In the genomic region with DNA sequence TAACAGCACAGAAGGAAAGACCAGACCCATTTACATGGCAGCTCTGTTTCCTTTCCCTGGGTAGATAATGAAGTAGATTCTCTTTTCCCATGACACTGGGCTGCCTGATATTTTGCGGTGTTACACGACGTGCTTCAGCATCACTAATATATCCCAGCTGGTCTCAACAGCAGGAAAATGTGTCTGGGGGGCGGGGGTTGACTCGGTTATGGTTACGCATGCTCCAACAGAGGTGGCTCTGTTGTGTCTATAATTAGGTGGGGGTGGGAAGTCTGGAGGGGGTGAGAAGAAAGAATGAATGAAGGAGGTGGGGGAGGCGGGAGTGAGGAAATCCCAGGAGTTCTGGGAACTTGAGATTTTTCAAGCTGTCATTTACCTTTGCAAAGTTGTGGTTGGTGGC, we compare ENCODE assay signal across 16 mouse cellular contexts.
DNase-seq lines count a peak whose midpoint lies in the region; ATAC-seq and TF ChIP-seq lines count a peak whose summit lies in the region.
"Had no signal": no experiment of that assay in that cellular context is flagged by ENCODE, and none has a peak within 500 bp of the region (broad histone marks: within the 10 kb centered on the region; RNA-seq: fewer than 3 reads in every experiment).

No protein-coding gene starts in this region.

- H3K36me3 ChIP-seq in midbrain, embryonic 12.5 days, result no peaks in the 10 kb centered on the region
- no peaks in the 10 kb centered on the region for H3K36me3 ChIP-seq in midbrain, embryonic 10.5 days
- no peaks in the 10 kb centered on the region for H3K36me3 ChIP-seq in forebrain, embryonic 16.5 days (ENCODE audit: control insufficient read depth, insufficient read depth)
- H3K36me3 ChIP-seq in limb, embryonic 11.5 days (ENCODE audit: control insufficient read depth, insufficient read depth, low read length), result no peaks in the 10 kb centered on the region
- no peaks in the 10 kb centered on the region for H3K36me3 ChIP-seq in neural tube, embryonic 15.5 days
- no peaks in the 10 kb centered on the region for H3K36me3 ChIP-seq in intestine, embryonic 16.5 days (ENCODE audit: control insufficient read depth, insufficient read depth, low read length)
- no peaks in the 10 kb centered on the region for H3K36me3 ChIP-seq in stomach, postnatal 0 days (ENCODE audit: control insufficient read depth, insufficient read depth, low read length)
- H3K36me3 ChIP-seq: embryonic facial prominence, embryonic 12.5 days had no signal

- DNase-seq in midbrain, embryonic 10.5 days (ENCODE audit: low spot score), result no peak
- DNase-seq in limb, embryonic 11.5 days (ENCODE audit: low spot score), result peak; percentile 48
- no peak for DNase-seq in left cerebral cortex, postnatal 10 days (ENCODE audit: extremely low spot score in 1 of 2, low spot score in 2 of 2)
- no peak for DNase-seq in stomach, postnatal 0 days (ENCODE audit: low spot score)
- DNase-seq: cerebellum, adult 11-12 months; heart, adult 2 months; heart, postnatal 14 days; kidney, adult 18-20 months; lung, adult 2 months; right cerebral cortex, postnatal 4 days; thymus, postnatal 36 days had no signal

- no peak for TF ChIP-seq CTCF in stomach, postnatal 0 days (IDR thresholded peaks at IDR 0.05; ENCODE audit: low read depth)

- no peak overlapping the region for H3K9ac ChIP-seq in midbrain, embryonic 12.5 days (replicated peaks)
- no peak overlapping the region for H3K9ac ChIP-seq in forebrain, embryonic 16.5 days (replicated peaks; ENCODE audit: low read depth, low read length)
- no peak overlapping the region for H3K9ac ChIP-seq in limb, embryonic 11.5 days (ENCODE audit: low read length)
- H3K9ac ChIP-seq in neural tube, embryonic 15.5 days (replicated peaks), result no peak overlapping the region
- H3K9ac ChIP-seq in intestine, embryonic 16.5 days (ENCODE audit: low read depth, low read length), result no peak overlapping the region
- no peak overlapping the region for H3K9ac ChIP-seq in stomach, postnatal 0 days (ENCODE audit: low read length)
- H3K9ac ChIP-seq: embryonic facial prominence, embryonic 12.5 days had no signal

- H3K4me2 ChIP-seq in midbrain, embryonic 12.5 days (replicated peaks), result no peak overlapping the region
- H3K4me2 ChIP-seq in forebrain, embryonic 16.5 days (ENCODE audit: low read length), result no peak overlapping the region
- H3K4me2 ChIP-seq in limb, embryonic 11.5 days (ENCODE audit: low read depth, severe bottlenecking), result no peak overlapping the region
- no peak overlapping the region for H3K4me2 ChIP-seq in neural tube, embryonic 15.5 days
- no peak overlapping the region for H3K4me2 ChIP-seq in intestine, embryonic 16.5 days (ENCODE audit: low read depth, low read length)
- H3K4me2 ChIP-seq in stomach, postnatal 0 days (replicated peaks; ENCODE audit: low read depth), result no peak overlapping the region
- H3K4me2 ChIP-seq: embryonic facial prominence, embryonic 12.5 days had no signal

- WGBS in midbrain, embryonic 12.5 days, result 54% methylated on average over 7 of the region's 7 CpGs
- WGBS in midbrain, embryonic 10.5 days, result 69% methylated on average over 7 of the region's 7 CpGs
- WGBS in forebrain, embryonic 16.5 days, result 43% methylated on average over 7 of the region's 7 CpGs
- WGBS in limb, embryonic 11.5 days, result 16% methylated on average over 7 of the region's 7 CpGs
- 19% methylated on average over 7 of the region's 7 CpGs for WGBS in neural tube, embryonic 15.5 days
- 49% methylated on average over 7 of the region's 7 CpGs for WGBS in intestine, embryonic 16.5 days
- whole genome bisulfite sequencing in stomach, postnatal 0 days, result 49% methylated on average over 7 of the region's 7 CpGs

- intact Hi-C loops in left cerebral cortex, postnatal 10 days (cut with DNase I), result no loop called here

- H3K27ac ChIP-seq in midbrain, embryonic 12.5 days (replicated peaks), result no peak overlapping the region
- H3K27ac ChIP-seq in midbrain, embryonic 10.5 days (replicated peaks), result no peak overlapping the region
- no peak overlapping the region for H3K27ac ChIP-seq in forebrain, embryonic 16.5 days (ENCODE audit: low read length)
- no peak overlapping the region for H3K27ac ChIP-seq in limb, embryonic 11.5 days (replicated peaks; ENCODE audit: low read depth, low read length)
- no peak overlapping the region for H3K27ac ChIP-seq in neural tube, embryonic 15.5 days (replicated peaks)
- no peak overlapping the region for H3K27ac ChIP-seq in intestine, embryonic 16.5 days (ENCODE audit: low read length)
- H3K27ac ChIP-seq in stomach, postnatal 0 days (replicated peaks), result no peak overlapping the region
- H3K27ac ChIP-seq: embryonic facial prominence, embryonic 12.5 days; heart, adult 2 months had no signal

- peaks cover 19% of the 10 kb centered on the region for H3K4me1 ChIP-seq in midbrain, embryonic 12.5 days
- H3K4me1 ChIP-seq in midbrain, embryonic 10.5 days, result peaks cover 29% of the 10 kb centered on the region
- peaks cover 7% of the 10 kb centered on the region; the same call in 1 of the 2 replicates for H3K4me1 ChIP-seq in forebrain, embryonic 16.5 days (replicated peaks; ENCODE audit: control insufficient read depth, insufficient read depth, low read length)
- peaks cover 7% of the 10 kb centered on the region for H3K4me1 ChIP-seq in limb, embryonic 11.5 days (ENCODE audit: control insufficient read depth, insufficient read depth, low read length)
- H3K4me1 ChIP-seq in neural tube, embryonic 15.5 days, result peaks cover 10% of the 10 kb centered on the region
- H3K4me1 ChIP-seq in intestine, embryonic 16.5 days (ENCODE audit: control insufficient read depth, insufficient read depth, low read length), result no peaks in the 10 kb centered on the region
- no peaks in the 10 kb centered on the region for H3K4me1 ChIP-seq in stomach, postnatal 0 days (replicated peaks; ENCODE audit: control insufficient read depth, insufficient read depth)

- no peaks in the 10 kb centered on the region for H3K27me3 ChIP-seq in midbrain, embryonic 12.5 days
- H3K27me3 ChIP-seq in midbrain, embryonic 10.5 days (ENCODE audit: low read depth, poor library complexity, severe bottlenecking), result no peaks in the 10 kb centered on the region
- 0 out of 2 replicates have a peak, but pooled peaks cover 2% of the 10 kb centered on the region for H3K27me3 ChIP-seq in forebrain, embryonic 16.5 days (replicated peaks; ENCODE audit: control insufficient read depth, insufficient read depth, low read length)
- no peaks in the 10 kb centered on the region for H3K27me3 ChIP-seq in limb, embryonic 11.5 days (ENCODE audit: control insufficient read depth, insufficient read depth, low read length)
- no peaks in the 10 kb centered on the region for H3K27me3 ChIP-seq in neural tube, embryonic 15.5 days (replicated peaks)
- no peaks in the 10 kb centered on the region for H3K27me3 ChIP-seq in intestine, embryonic 16.5 days (replicated peaks; ENCODE audit: control insufficient read depth, insufficient read depth, low read length)
- no peaks in the 10 kb centered on the region for H3K27me3 ChIP-seq in stomach, postnatal 0 days (ENCODE audit: control insufficient read depth, insufficient read depth, low read length)
- H3K27me3 ChIP-seq: embryonic facial prominence, embryonic 12.5 days had no signal

- no peaks in the 10 kb centered on the region for H3K9me3 ChIP-seq in midbrain, embryonic 12.5 days
- no peaks in the 10 kb centered on the region for H3K9me3 ChIP-seq in midbrain, embryonic 10.5 days (replicated peaks)
- no peaks in the 10 kb centered on the region for H3K9me3 ChIP-seq in forebrain, embryonic 16.5 days (ENCODE audit: control insufficient read depth, low read length)
- no peaks in the 10 kb centered on the region for H3K9me3 ChIP-seq in limb, embryonic 11.5 days (ENCODE audit: control insufficient read depth, low read length)
- H3K9me3 ChIP-seq in neural tube, embryonic 15.5 days (replicated peaks), result no peaks in the 10 kb centered on the region
- no peaks in the 10 kb centered on the region for H3K9me3 ChIP-seq in intestine, embryonic 16.5 days (ENCODE audit: control insufficient read depth, low read length)
- H3K9me3 ChIP-seq in stomach, postnatal 0 days (ENCODE audit: control insufficient read depth, low read length), result no peaks in the 10 kb centered on the region
- H3K9me3 ChIP-seq: embryonic facial prominence, embryonic 12.5 days had no signal

- H3K4me3 ChIP-seq in midbrain, embryonic 12.5 days, result no peak overlapping the region
- H3K4me3 ChIP-seq in midbrain, embryonic 10.5 days, result no peak overlapping the region
- no peak overlapping the region for H3K4me3 ChIP-seq in forebrain, embryonic 16.5 days (replicated peaks; ENCODE audit: low read length)
- H3K4me3 ChIP-seq in limb, embryonic 11.5 days (ENCODE audit: low read depth, low read length), result no peak overlapping the region
- no peak overlapping the region for H3K4me3 ChIP-seq in neural tube, embryonic 15.5 days (replicated peaks)
- H3K4me3 ChIP-seq in intestine, embryonic 16.5 days (ENCODE audit: low read length), result no peak overlapping the region
- no peak overlapping the region for H3K4me3 ChIP-seq in stomach, postnatal 0 days (ENCODE audit: low read depth, low read length)
- H3K4me3 ChIP-seq: embryonic facial prominence, embryonic 12.5 days; heart, adult 2 months had no signal

- peak; percentile 81 for ATAC-seq in midbrain, embryonic 12.5 days (ENCODE audit: low FRiP score, low read depth)
- ATAC-seq in forebrain, embryonic 16.5 days, result peak; percentile 47; the same call in 1 of the 2 replicates
- ATAC-seq in limb, embryonic 11.5 days (ENCODE audit: insufficient number of reproducible peaks, low FRiP score, low TSS enrichment, low read depth), result peak; percentile 57; the same call in 1 of the 2 replicates
- peak; percentile 47; the same call in 1 of the 2 replicates for ATAC-seq in neural tube, embryonic 15.5 days (ENCODE audit: low FRiP score)
- no peak for ATAC-seq in intestine, embryonic 16.5 days
- no peak for ATAC-seq in stomach, postnatal 0 days (ENCODE audit: low FRiP score, low TSS enrichment)

- TF ChIP-seq EP300 in stomach, postnatal 0 days (optimal IDR thresholded peaks at IDR 0.05), result no peak

Comparison
In these comparisons a context has a peak if more than half of its experiments do, and no peak if none do; other contexts are left out.
1. ATAC-seq: peak in midbrain, embryonic 12.5 days (single experiment), forebrain, embryonic 16.5 days (single experiment), limb, embryonic 11.5 days (single experiment) and neural tube, embryonic 15.5 days (single experiment); none in intestine, embryonic 16.5 days (single experiment) and stomach, postnatal 0 days (single experiment).